Mouse (Mus musculus): ENCODE results near the gene Prnp. TPM values are rescaled to one million over a fixed set of nuclear protein-coding genes. Genes with fewer than 3 reads are reported as not detected.

Gene Prnp
- polyA plus RNA-seq, 1 experiment from 2014 or later, result 62.6 TPM

DNA sequence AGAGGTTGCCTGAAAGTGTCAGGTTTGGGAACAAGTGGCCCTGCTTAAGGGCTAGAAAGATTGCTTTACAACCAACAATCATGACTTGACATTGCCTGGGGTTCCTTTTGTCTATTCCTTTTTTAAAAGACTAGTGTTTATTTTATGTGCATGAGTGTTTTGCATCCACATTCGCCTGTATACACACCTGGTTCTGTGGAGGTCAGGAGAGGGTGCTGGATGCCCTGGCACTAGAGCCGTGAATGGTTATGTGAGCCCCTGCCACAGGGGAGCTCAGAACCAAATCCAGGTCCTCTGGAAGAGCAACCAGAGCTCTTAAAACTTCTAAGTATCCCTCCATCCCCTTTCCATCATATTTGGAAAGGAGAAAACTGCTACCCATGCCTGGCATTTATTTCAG lies 1.1 kb downstream of the Prnp start:
- WGBS, result 57% methylated on average over 2 of the region's 2 CpGs
- DNase-seq (ENCODE audit: low spot score), result peak; percentile 19
- Histone ChIP-seq H3K9me3 (no peaks in the 10 kb centered on the region), H3K27ac (no peak overlapping the region), H3K4me1 (peaks cover 26% of the 10 kb centered on the region), H3K27me3 (ENCODE audit: insufficient read depth, poor library complexity, severe bottlenecking) (no peaks in the 10 kb centered on the region), H3K4me3 (peak overlapping the region; percentile 86), H3K36me3 (no peaks in the 10 kb centered on the region)

DNA sequence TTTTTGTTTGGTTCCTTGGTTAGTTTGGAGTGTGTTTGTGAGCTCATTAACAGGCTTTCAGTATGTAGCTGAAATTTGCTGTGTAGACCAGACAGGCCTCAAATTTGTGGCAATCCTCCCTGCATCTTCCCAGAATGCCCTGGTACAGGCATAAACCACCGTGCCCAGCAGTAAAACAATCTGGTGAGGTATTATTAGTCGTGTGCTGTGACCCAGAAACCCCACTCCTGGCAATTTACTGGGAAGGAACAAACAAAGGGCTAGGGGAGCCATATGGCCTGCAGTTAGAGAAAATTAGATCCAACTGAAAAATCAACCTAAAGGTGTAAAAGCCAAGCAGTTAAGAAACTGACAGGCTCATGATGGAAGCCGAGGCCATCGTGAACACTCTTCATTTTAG lies 1.6 kb downstream of the Prnp start:
- Histone ChIP-seq H3K4me3 (no peak overlapping the region), H3K36me3 (peaks cover 3% of the 10 kb centered on the region), H3K27me3 (ENCODE audit: insufficient read depth, poor library complexity, severe bottlenecking) (no peaks in the 10 kb centered on the region), H3K9me3 (no peaks in the 10 kb centered on the region), H3K27ac (no peak overlapping the region), H3K4me1 (peaks cover 25% of the 10 kb centered on the region; the same call in 1 of the 2 replicates)
- peak; percentile 11 for DNase-seq (ENCODE audit: low spot score)
- WGBS, result 51% methylated on average over 4 of the region's 4 CpGs

DNA sequence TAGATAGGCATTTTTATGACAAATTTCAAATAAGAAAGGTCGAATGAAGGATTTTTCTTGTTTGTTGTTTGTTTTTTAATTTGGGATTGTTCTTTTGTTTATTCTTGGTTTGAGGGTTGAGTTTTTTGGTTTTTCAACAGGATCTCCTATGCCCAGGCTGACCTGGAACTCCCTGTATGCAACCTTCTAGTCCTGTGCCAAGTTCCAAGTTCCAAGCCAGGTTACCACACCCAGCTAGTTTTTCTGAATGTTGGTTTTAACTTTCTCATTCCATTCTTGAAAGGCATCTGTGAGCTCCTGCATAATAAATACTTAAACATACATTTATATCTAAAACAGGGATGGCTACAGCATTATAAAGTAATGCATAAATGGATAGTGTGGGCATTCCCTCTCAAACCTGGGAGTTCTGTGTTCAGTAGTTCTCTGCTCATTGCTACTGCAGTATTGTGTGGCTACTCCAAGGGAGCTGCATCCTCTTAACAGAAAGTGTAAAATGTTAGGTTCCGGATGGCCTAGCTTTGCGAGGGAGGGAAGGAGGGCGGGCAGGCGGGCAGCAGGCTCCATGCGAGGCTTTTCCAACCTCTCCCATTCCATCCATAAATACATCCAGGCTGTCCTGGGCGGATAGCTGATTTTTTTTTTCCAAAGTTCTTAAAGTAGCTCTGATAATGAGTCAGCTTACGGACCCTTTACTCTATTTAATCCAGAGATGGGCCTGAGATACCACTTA lies 3.0 kb downstream of the Prnp start:
- Histone ChIP-seq H3K27me3 (ENCODE audit: insufficient read depth, poor library complexity, severe bottlenecking) (no peaks in the 10 kb centered on the region), H3K27ac (no peak overlapping the region), H3K36me3 (peaks cover 10% of the 10 kb centered on the region), H3K9me3 (no peaks in the 10 kb centered on the region), H3K4me1 (peaks cover 25% of the 10 kb centered on the region; the same call in 1 of the 2 replicates), H3K4me3 (no peak overlapping the region)
- 73% methylated on average over 8 of the region's 8 CpGs for WGBS
- peak; percentile 66 for DNase-seq (ENCODE audit: low spot score)

DNA sequence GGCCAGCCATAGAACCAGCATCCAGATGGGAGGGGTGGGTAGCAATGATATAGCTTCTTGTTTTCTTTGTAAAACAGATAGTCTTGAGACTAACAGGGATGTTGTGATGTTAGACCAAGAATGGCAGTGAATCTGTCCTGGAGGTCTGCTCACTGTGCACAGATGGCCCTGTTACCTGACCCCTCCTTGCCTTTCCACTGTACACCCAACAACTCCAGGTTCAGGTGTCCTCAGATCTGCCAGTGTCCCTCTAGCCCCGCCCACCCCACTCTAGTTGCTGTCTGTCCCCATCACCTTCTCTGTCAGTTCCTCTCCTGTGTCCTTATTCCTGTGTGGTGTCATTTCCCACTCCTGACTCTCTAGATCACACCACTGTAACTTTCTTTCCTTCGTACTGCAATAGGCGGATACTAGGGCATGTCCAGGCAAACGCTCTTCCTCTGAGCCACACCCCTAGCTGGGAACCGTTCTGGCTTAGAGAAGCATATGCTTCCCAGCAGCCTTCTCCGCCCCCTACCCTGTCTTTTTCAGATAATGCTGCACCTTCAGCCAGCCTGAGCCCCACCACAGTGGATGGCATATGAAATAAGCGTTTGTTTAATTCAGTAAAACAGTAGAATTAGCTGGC lies 22.7 kb downstream of the Prnp start:
- Histone ChIP-seq H3K4me3 (no peak overlapping the region), H3K36me3 (peaks cover 14% of the 10 kb centered on the region), H3K27me3 (ENCODE audit: insufficient read depth, poor library complexity, severe bottlenecking) (no peaks in the 10 kb centered on the region), H3K27ac (no peak overlapping the region), H3K9me3 (no peaks in the 10 kb centered on the region), H3K4me1 (peaks cover 33% of the 10 kb centered on the region)
- DNase-seq (ENCODE audit: low spot score), result peak; percentile 54
- WGBS, result 68% methylated on average over 7 of the region's 7 CpGs

DNA sequence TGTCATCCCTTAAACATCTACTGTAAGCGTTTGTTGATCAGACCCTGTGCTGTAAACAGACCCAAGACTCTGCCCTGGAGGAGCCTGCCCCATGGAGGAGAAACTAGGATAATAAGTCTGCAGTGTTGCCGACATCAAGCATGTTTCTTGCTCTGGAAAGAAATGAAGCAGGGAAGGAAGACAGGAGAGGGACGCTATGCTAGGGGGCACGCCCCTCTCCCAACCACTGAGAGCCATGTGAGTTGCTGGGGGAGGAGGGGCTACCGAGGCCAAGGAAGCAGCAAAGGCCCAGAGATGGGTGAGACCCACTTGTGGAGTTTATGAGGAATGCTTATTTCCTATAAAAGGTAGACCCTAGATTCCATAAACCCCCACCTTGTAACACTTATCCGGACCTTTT lies 23.3 kb downstream of the Prnp start:
- no peaks in the 10 kb centered on the region for H3K27me3 ChIP-seq (ENCODE audit: insufficient read depth, poor library complexity, severe bottlenecking)
- WGBS, result 48% methylated on average over 6 of the region's 6 CpGs
- H3K4me1 ChIP-seq, result peaks cover 33% of the 10 kb centered on the region
- peak; percentile 53 for DNase-seq (ENCODE audit: low spot score)
- H3K36me3 ChIP-seq, result peaks cover 14% of the 10 kb centered on the region
- H3K4me3 ChIP-seq, result no peak overlapping the region
- peak overlapping the region; percentile 17; the same call in 1 of the 2 replicates for H3K27ac ChIP-seq
- H3K9me3 ChIP-seq, result no peaks in the 10 kb centered on the region

DNA sequence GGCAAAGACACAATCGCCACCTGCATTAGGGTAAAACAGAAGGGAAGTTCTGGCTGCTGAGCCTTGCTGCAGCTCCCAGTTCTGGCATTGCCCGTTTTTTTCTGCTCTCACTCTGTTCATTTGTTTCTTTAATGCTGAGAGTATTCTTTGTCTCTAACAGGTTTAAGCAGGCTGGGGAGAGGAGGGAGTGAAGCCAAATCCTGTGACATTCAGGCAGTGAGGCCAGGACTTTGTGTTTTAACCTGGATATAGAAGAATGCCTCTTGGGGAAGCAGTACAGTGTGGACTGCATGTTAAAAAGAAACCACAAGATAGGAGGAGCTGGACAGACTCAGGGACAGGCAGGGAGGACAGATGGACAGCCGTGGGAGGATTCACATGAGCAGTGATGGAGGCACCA lies 23.9 kb downstream of the Prnp start:
- no peak overlapping the region for H3K4me3 ChIP-seq
- H3K9me3 ChIP-seq, result no peaks in the 10 kb centered on the region
- peak overlapping the region; percentile 17; the same call in 1 of the 2 replicates for H3K27ac ChIP-seq
- H3K36me3 ChIP-seq, result peaks cover 14% of the 10 kb centered on the region
- no peaks in the 10 kb centered on the region for H3K27me3 ChIP-seq (ENCODE audit: insufficient read depth, poor library complexity, severe bottlenecking)
- 70% methylated on average over 3 of the region's 3 CpGs for whole genome bisulfite sequencing
- DNase-seq (ENCODE audit: low spot score), result peak; percentile 27
- peaks cover 37% of the 10 kb centered on the region for H3K4me1 ChIP-seq

DNA sequence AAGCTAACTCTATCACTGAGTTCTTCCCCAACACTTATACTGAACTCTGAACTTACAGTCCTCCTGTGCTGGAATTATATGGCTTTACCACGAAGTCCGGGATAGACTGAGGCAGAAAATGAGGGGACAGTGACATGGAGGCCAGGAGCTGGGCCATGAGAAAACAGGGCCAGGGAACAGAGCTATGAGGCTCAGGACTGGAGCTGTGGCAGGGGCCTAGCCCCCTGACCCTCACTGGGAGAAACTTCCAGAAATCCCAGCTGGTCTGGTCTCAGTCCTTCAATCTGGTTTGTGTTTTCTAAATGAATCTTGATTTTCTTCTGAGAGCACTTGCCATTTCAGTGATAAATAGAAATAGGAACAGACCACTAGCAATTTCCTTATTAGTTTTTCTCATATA lies 24.5 kb downstream of the Prnp start:
- no peaks in the 10 kb centered on the region for H3K27me3 ChIP-seq (ENCODE audit: insufficient read depth, poor library complexity, severe bottlenecking)
- H3K9me3 ChIP-seq, result no peaks in the 10 kb centered on the region
- no peak overlapping the region for H3K4me3 ChIP-seq
- peaks cover 14% of the 10 kb centered on the region for H3K36me3 ChIP-seq
- H3K27ac ChIP-seq, result no peak overlapping the region
- DNase-seq (ENCODE audit: low spot score), result peak; percentile 41
- peaks cover 37% of the 10 kb centered on the region for H3K4me1 ChIP-seq
- 89% methylated on average over 2 of the region's 2 CpGs for WGBS

DNA sequence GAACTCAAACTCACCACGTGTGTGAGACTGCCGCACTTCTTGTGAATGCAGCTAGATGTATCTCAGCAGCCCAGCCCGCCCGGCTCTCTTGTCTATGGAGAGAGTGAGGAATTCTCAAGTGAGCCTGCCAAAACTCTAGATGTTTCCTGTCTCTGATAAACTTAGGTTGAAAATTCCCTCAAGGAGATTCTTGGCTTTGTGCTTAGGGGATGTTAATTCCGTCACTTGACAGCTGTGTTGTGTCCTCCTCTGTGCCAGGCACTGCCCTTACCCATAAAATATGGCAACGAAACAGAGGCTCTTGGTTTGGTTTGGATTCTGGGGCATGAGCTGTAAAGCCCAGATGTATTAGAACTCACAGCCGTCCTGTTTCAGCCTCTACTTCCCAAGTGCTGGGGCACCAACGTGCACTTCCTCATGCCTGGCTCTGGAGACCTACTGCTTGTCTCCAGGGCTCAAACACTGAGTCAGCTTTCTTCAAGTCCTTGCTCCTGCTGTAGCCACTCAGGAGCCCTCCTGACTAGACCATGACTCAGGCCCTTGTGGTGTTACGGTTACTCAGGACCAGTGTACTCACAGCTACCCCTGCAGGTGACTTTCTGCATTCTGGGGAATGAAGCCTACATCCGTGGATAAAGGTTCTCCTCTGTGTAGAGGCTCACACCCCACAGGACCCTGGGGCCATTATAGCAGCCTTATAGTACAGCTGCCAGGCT lies 25.8 kb downstream of the Prnp start:
- peak; percentile 77 for DNase-seq (ENCODE audit: low spot score)
- Histone ChIP-seq H3K4me1 (peaks cover 37% of the 10 kb centered on the region), H3K36me3 (peaks cover 14% of the 10 kb centered on the region), H3K4me3 (no peak overlapping the region), H3K27me3 (ENCODE audit: insufficient read depth, poor library complexity, severe bottlenecking) (no peaks in the 10 kb centered on the region), H3K9me3 (no peaks in the 10 kb centered on the region), H3K27ac (no peak overlapping the region; the same call in 1 of the 2 replicates)
- WGBS, result 52% methylated on average over 10 of the region's 10 CpGs

DNA sequence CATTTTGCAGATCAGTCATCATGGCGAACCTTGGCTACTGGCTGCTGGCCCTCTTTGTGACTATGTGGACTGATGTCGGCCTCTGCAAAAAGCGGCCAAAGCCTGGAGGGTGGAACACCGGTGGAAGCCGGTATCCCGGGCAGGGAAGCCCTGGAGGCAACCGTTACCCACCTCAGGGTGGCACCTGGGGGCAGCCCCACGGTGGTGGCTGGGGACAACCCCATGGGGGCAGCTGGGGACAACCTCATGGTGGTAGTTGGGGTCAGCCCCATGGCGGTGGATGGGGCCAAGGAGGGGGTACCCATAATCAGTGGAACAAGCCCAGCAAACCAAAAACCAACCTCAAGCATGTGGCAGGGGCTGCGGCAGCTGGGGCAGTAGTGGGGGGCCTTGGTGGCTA lies 26.7 kb downstream of the Prnp start:
- 93% methylated on average over 10 of the region's 10 CpGs for WGBS

DNA sequence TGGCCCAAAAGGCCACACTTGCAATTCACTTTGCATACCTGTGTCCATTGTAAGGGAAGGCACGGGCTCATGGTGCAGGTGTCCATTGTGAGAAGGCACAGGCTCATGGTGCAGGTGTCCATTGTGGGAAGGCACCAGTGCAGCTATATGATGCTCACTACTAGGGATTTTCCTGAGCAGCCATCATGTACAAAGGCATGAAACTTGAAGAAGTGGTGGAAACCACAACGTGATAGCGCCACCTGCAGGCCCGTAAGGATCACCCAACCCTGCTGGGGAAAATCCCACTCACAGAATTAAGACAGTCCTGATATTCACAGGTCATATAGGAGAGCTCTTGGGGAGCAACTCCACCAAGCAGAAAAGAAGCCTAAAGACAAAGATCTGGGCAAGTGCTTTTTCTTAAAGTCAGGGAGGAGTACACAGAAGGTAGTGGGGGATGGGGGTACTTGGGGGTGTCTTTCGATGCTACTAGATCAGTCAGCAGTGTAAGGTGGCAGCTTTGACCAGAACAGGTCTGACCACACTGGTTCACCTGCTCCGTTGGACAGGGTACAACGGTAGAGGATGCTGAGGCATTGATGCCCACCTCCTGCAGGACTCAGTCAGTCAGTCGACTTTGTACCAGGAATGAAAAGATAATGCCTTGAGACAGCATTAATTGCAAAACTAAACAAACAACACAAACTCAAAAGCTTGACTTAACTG lies 29.8 kb downstream of the Prnp start:
- peaks cover 16% of the 10 kb centered on the region for H3K4me1 ChIP-seq
- no peak overlapping the region for H3K4me3 ChIP-seq
- H3K27ac ChIP-seq, result no peak overlapping the region
- WGBS, result 40% methylated on average over 8 of the region's 8 CpGs
- H3K36me3 ChIP-seq, result peaks cover 11% of the 10 kb centered on the region
- no peaks in the 10 kb centered on the region for H3K27me3 ChIP-seq (ENCODE audit: insufficient read depth, poor library complexity, severe bottlenecking)
- H3K9me3 ChIP-seq, result no peaks in the 10 kb centered on the region
- peak; percentile 75 for DNase-seq (ENCODE audit: low spot score)

More for the DNA sequence above, 26.7 kb downstream of the Prnp start:
- Histone ChIP-seq H3K4me1 (peaks cover 37% of the 10 kb centered on the region), H3K36me3 (peaks cover 11% of the 10 kb centered on the region), H3K4me3 (no peak overlapping the region), H3K27me3 (ENCODE audit: insufficient read depth, poor library complexity, severe bottlenecking) (no peaks in the 10 kb centered on the region), H3K9me3 (no peaks in the 10 kb centered on the region), H3K27ac (no peak overlapping the region)
- DNase-seq (ENCODE audit: low spot score), result peak; percentile 54

DNA sequence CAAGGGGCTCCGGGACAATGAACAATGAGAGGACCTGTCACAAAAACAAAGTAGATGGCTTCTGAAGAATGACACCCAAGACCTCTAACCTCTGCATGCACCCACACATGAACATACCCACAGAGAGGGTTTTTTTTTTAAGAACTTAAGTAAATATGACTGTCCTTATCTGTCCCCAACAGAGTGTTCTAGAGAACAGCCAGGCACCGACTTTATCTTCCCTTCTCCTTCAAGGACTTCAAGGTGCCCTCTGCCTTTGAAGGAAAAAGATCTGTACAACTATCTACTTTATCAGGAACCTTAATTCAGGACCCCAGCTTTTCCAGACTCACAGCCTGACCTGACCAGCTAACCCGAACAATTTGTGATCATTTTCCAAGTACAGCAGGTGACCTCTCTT lies 30.8 kb downstream of the Prnp start:
- Histone ChIP-seq H3K27ac (no peak overlapping the region), H3K36me3 (peaks cover 11% of the 10 kb centered on the region), H3K4me3 (no peak overlapping the region), H3K9me3 (no peaks in the 10 kb centered on the region), H3K27me3 (ENCODE audit: insufficient read depth, poor library complexity, severe bottlenecking) (no peaks in the 10 kb centered on the region), H3K4me1 (peaks cover 18% of the 10 kb centered on the region)
- no peak for DNase-seq (ENCODE audit: low spot score)
- WGBS, result 42% methylated on average over 3 of the region's 3 CpGs

DNA sequence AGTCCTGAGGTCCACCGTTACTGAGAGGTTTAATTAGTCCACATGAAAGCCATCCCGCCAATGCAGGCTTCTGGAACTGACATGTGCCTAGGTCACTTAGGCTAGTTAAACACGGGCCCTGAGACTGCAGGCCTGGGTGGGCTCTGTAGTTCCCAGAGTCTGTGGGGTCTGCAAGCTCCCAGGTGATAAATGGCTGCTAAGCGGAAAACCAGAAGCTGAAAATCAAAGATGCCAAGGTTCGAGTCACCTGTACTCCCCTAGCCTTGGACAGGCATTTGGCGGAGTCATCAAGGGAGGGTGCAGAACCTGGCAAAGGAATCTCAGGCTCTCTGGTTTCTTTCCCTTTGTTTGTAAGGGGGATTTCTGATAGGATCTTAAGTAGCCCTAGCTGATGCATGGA lies 31.8 kb downstream of the Prnp start:
- peaks cover 8% of the 10 kb centered on the region for H3K36me3 ChIP-seq
- no peak for DNase-seq (ENCODE audit: low spot score)
- H3K27me3 ChIP-seq (ENCODE audit: insufficient read depth, poor library complexity, severe bottlenecking), result no peaks in the 10 kb centered on the region
- no peak overlapping the region for H3K27ac ChIP-seq
- H3K4me3 ChIP-seq, result no peak overlapping the region
- peaks cover 17% of the 10 kb centered on the region for H3K4me1 ChIP-seq
- no peaks in the 10 kb centered on the region for H3K9me3 ChIP-seq
- 81% methylated on average over 6 of the region's 6 CpGs for WGBS

All from heart, embryonic 10.5 days (tissue).